Mouse (Mus musculus) liver, embryonic 16.5 days (tissue): Measurements from ENCODE around the gene Txnip. TPM values are rescaled to one million over a fixed set of nuclear protein-coding genes. Genes with fewer than 3 reads are reported as not detected.
"Not testable (repeated sequence)": the region's sequence is repeated elsewhere in the genome, so short reads cannot be mapped to it uniquely, and the experiment has no call there.

ENCODE experiments used
- ATAC-seq: fragments of 200-750 bp; cut with Nextera tagmentation; 2 replicates; pipeline ENCODE4 v1.8.0; 2017; ENCODE audit warnings: low read depth, mild to moderate bottlenecking, moderate number of reproducible peaks, moderate library complexity
- H3K27ac ChIP-seq: fragments of 300-500 bp; sonication (generic); 2 replicates; pipeline ENCODE4 v1.5.1; 2014; ENCODE audit warnings: mild to moderate bottlenecking, low read length
- H3K27me3 ChIP-seq: fragments of 300-500 bp; sonication (generic); 2 replicates; pipeline ENCODE4 v1.6.1; 2014; ENCODE audit warnings: low read depth, low read length, mixed read lengths; ENCODE audit not compliant: control insufficient read depth, insufficient read depth
- H3K36me3 ChIP-seq: fragments of 300-500 bp; sonication (generic); 2 replicates; pipeline ENCODE4 v1.6.1; 2014; ENCODE audit warnings: mild to moderate bottlenecking; ENCODE audit not compliant: control insufficient read depth, insufficient read depth
- H3K4me1 ChIP-seq: fragments of 300-500 bp; sonication (generic); 2 replicates; pipeline ENCODE4 v1.6.1; 2014; ENCODE audit warnings: low read depth, low read length, mixed read lengths; ENCODE audit not compliant: control insufficient read depth
- H3K4me2 ChIP-seq: fragments of 300-500 bp; sonication (generic); 2 replicates; pipeline ENCODE4 v1.6.1; 2014; ENCODE audit warnings: low read depth, low read length, mixed read lengths
- H3K4me3 ChIP-seq: fragments of 300-500 bp; sonication (generic); 2 replicates; pipeline ENCODE4 v1.5.1; 2014; ENCODE audit warnings: low read depth, mild to moderate bottlenecking, low read length
- H3K9ac ChIP-seq: fragments of 300-500 bp; sonication (generic); 2 replicates; pipeline ENCODE4 v1.6.1; 2014; ENCODE audit warnings: low read depth, low read length
- H3K9me3 ChIP-seq: fragments of 300-500 bp; sonication (generic); replicated peaks from 2 replicates; pipeline ENCODE4 v1.6.1; 2016; ENCODE audit warnings: low read length; ENCODE audit not compliant: control insufficient read depth
- WGBS: fragments of 180-500 bp; shearing (Covaris S2); extraction: QIAGEN DNeasy Blood & Tissue Kit; methylation state at CpG from one replicate; pipeline ENCODE4 v1.1.7; 2014; ENCODE audit not compliant: insufficient replicate concordance; 5-methylcytosine and 5-hydroxymethylcytosine counted together
- polyA plus RNA-seq: library from polyadenylated mRNA; unstranded; fragments of >200 nt; fragmentation: Nextera tagmentation; extraction: Ambion mirVana; gene quantifications from 2 replicates; pipeline ENCODE4 v1.2.1, GENCODE M21; 2015

Gene Txnip
- polyA plus RNA-seq = 49.3 and 51.2 TPM in 2 replicates

DNA sequence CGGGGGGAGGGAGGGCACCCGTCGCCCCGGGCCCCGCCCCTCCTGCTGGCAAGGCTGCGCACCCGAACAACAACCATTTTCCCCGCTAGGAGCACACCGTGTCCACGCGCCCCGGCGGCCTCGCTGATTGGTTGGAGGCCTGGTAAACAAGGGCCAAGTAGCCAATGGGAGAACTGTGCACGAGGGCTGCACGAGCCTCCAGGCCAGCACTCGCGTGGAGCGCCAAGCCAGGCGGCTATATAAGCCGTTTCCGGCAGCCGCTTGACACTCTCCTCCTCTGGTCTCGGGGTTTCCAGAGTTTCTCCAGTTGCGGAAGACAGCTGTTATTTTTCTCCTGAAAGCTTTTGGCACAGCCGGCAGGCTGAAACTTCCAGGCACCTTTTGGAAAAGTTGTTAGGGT, at the start of gene Txnip:
Gene Txnip (plus strand): TSS at position 264 of the 400 bp plus-strand sequence.
- H3K27me3 ChIP-seq = no peaks in the 10 kb centered on the region
- peak; percentile 99 for ATAC-seq
- H3K9ac ChIP-seq = peak within 1 kb of the TSS; percentile 81
- under 1% methylated on average over 26 of the region's 26 CpGs for WGBS
- H3K27ac ChIP-seq = peak within 1 kb of the TSS; percentile 78
- no peaks in the 10 kb centered on the region for H3K9me3 ChIP-seq
- peak within 1 kb of the TSS; percentile 95 for H3K4me2 ChIP-seq
- peak within 1 kb of the TSS; percentile 66 for H3K4me3 ChIP-seq
- peaks cover 21% of the 10 kb centered on the region for H3K36me3 ChIP-seq
- peaks cover 30% of the 10 kb centered on the region for H3K4me1 ChIP-seq

DNA sequence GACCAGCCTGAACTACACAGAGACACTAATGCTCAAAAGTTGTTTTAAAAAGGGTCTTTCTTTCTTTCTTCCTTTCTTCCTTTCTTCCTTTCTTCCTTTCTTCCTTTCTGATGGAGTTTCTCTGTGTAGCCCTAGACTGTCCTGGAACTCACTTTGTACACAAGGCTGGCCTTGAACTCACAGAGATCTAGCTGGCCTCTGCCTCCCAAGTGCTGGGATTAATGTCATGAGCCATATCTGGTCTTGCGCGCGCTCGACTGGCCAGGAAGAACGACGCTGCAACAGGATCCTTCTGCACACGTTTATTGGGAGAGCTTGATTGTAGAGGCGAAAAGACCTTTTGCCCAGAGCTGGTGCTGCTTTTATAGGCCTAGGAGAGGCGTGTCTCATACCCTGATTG, 49.8 kb upstream of the Txnip start:
- H3K4me2 ChIP-seq, H3K9ac ChIP-seq, H3K4me3 ChIP-seq, H3K36me3 ChIP-seq, H3K4me1 ChIP-seq, H3K9me3 ChIP-seq, ATAC-seq, H3K27me3 ChIP-seq, H3K27ac ChIP-seq: not testable (repeated sequence)
- WGBS = 74% methylated on average over 7 of the region's 9 CpGs

DNA sequence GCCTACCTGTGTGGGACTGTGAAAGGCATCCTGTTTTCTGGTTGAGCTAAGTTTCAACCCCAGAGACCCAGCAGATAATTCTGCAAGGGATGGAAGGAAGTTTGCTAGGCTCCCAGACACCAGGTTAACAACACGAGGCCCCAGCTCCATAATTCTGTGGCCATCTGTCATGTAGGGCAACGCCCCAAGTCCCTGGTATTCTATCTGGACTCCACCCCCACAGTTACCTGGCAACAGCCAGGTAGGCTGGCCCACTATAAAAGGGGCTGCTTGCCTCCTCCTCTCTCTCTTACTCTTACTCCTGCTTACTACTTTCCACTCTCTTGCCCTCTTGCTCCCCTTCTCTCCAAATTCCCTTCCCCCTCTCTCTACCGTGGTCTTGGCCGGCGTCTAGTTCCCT, 37.6 kb upstream of the Txnip start:
- no peaks in the 10 kb centered on the region; the same call in 1 of the 2 replicates for H3K4me1 ChIP-seq
- H3K36me3 ChIP-seq = no peaks in the 10 kb centered on the region
- no peak for ATAC-seq
- no peak overlapping the region for H3K27ac ChIP-seq
- no peaks in the 10 kb centered on the region for H3K9me3 ChIP-seq
- no peak overlapping the region for H3K4me2 ChIP-seq
- H3K9ac ChIP-seq = no peak overlapping the region
- H3K4me3 ChIP-seq = no peak overlapping the region
- WGBS = 49% methylated on average over 5 of the region's 5 CpGs
- H3K27me3 ChIP-seq = peaks cover 3% of the 10 kb centered on the region

DNA sequence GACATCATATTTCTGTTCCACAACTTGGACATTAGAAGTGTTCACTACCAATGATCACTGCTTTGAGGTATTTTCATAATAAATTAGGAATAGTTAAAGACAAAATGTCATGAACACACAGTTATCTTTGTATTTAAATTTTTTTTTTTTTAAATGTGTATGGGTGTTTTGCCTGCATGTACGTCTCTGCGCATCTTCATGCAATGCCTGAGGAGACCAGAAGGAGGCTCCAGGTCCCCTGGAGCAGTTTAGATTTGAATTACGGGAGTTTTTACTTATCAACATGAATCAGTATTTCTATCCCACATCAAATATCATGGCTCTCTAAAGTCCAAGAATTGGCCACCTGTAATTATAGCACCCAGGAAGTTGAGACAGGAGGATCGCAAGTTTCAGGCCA, 35.6 kb upstream of the Txnip start:
- Histone ChIP-seq H3K4me1 (peaks cover under 1% of the 10 kb centered on the region; the same call in 1 of the 2 replicates), H3K4me3 (no peak overlapping the region), H3K9me3 (no peaks in the 10 kb centered on the region), H3K27ac (no peak overlapping the region), H3K27me3 (peaks cover 22% of the 10 kb centered on the region), H3K9ac (no peak overlapping the region), H3K4me2 (no peak overlapping the region), H3K36me3 (no peaks in the 10 kb centered on the region)
- no peak for ATAC-seq
- WGBS = 52% methylated on average over 4 of the region's 4 CpGs

DNA sequence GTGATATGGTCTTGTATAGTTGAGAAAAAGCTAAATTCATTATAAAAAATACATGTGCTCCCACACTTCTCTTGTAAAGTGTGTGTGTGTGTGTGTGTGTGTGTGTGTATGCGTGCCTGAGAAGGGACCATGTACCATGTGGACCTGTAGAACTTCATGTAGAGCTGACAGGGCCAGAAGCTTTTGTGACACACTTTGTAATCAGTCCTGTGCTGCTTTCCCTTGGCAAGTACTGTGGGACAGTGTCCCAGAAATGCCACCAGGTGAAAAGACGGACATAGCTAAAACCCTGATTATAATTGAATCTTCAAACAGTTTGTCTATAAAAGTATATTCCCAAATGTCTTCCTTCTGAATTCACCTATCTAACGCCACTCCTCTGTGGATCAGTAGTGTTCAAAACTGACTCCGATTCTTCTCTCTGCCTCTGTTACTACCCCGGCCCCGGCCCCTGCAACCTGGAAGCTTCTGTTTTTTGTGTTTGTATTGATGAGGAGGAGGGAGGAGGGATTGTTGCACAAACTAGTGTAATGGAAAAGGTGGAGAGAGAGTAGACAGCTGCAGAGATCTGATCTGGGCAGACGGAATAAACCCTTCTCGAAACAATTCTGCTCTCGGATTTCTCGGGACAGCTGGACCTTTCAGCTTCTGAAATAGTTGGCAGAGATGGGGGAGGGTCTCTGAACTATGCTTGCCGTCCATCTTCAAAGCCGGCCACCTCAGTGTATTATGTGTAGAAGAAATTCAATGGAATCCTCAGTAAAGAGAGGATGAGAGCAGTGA, 33.5 kb upstream of the Txnip start:
- H3K27ac ChIP-seq = no peak overlapping the region
- H3K4me1 ChIP-seq = peaks cover 2% of the 10 kb centered on the region; the same call in 1 of the 2 replicates
- no peak for ATAC-seq
- no peak overlapping the region for H3K4me2 ChIP-seq
- H3K9me3 ChIP-seq = no peaks in the 10 kb centered on the region
- H3K27me3 ChIP-seq = peaks cover 39% of the 10 kb centered on the region
- H3K4me3 ChIP-seq = no peak overlapping the region
- H3K9ac ChIP-seq = no peak overlapping the region
- no peaks in the 10 kb centered on the region for H3K36me3 ChIP-seq
- 58% methylated on average over 12 of the region's 12 CpGs for WGBS

DNA sequence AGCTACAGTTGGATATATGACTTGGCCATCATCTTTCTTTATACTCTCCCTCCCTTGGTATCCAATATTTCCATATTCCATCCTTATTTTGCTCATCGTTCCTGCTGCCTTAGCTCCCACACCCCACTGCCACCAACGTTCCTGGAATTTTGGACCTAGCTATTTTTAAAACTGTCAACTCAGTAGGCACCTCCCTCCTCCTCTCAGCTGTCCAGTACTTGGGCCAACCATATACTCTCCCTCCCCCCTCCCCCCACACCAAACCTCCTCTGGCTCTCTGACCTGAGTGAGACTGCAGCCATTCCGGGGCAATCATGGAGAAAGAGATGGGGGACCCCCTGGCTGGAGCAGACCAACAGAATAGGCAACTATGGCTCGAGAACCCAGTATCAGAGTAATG, 32.8 kb upstream of the Txnip start, which contains the start of gene Hfe2:
Gene Hfe2 (plus strand): TSS at position 259 of the 400 bp plus-strand sequence.
- H3K4me2 ChIP-seq = peak within 1 kb of the TSS; percentile 47
- H3K4me3 ChIP-seq = peak within 1 kb of the TSS; percentile 37
- WGBS = 48% methylated on average over 4 of the region's 4 CpGs

DNA sequence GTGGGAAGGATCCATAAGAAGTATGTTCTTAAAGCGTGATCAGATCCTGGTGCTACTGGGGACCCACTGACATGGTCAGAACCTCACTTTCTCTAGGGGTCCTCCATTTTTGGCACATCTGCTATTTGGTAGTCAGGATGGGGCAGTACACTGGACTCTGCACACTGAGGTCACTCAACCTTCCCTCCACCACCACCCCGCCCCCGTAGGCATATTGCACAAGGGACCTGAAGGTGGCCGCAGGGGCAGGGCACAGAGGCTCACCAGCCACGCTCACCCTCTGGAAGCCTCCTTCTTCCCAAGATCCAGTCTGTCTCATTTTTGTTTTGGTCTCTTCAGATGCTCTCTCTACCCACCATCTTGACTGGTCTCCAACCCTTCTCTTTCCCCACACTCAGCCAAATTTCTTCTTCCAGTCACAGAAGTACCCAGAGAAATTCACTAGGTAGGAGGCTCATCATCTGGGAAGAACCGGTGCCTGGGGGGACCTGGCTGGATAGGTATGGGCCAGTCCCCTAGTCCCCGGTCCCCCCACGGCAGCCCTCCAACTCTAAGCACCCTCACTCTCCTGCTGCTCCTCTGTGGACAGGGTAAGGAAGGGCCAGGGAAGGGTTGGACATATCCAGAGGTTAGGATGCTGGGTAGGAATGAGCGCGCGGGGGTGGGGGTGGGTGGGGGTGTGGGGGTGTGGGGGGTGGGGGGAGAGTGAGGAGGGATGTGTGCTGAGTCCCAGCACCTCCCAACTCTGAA, 31.6 kb upstream of the Txnip start:
- H3K9ac ChIP-seq = 0 out of 2 replicates have a peak overlapping the region, but pooled peaks have one; percentile 20
- H3K9me3 ChIP-seq = no peaks in the 10 kb centered on the region
- peaks cover 39% of the 10 kb centered on the region for H3K27me3 ChIP-seq
- peaks cover 2% of the 10 kb centered on the region; the same call in 1 of the 2 replicates for H3K4me1 ChIP-seq
- H3K4me3 ChIP-seq = peak overlapping the region; percentile 48
- 47% methylated on average over 11 of the region's 11 CpGs for WGBS
- peak overlapping the region; percentile 49 for H3K4me2 ChIP-seq
- no peaks in the 10 kb centered on the region for H3K36me3 ChIP-seq
- H3K27ac ChIP-seq = peak overlapping the region; percentile 68
- ATAC-seq = peak; percentile 89

More for the DNA sequence above, 32.8 kb upstream of the Txnip start, which contains the start of gene Hfe2:
- Histone ChIP-seq H3K4me1 (peaks cover 2% of the 10 kb centered on the region; the same call in 1 of the 2 replicates), H3K9ac (peak within 1 kb of the TSS; percentile 16; the same call in 1 of the 2 replicates), H3K27ac (peak within 1 kb of the TSS; percentile 68), H3K9me3 (no peaks in the 10 kb centered on the region), H3K27me3 (peaks cover 39% of the 10 kb centered on the region), H3K36me3 (no peaks in the 10 kb centered on the region)
- peak; percentile 56 for ATAC-seq

DNA sequence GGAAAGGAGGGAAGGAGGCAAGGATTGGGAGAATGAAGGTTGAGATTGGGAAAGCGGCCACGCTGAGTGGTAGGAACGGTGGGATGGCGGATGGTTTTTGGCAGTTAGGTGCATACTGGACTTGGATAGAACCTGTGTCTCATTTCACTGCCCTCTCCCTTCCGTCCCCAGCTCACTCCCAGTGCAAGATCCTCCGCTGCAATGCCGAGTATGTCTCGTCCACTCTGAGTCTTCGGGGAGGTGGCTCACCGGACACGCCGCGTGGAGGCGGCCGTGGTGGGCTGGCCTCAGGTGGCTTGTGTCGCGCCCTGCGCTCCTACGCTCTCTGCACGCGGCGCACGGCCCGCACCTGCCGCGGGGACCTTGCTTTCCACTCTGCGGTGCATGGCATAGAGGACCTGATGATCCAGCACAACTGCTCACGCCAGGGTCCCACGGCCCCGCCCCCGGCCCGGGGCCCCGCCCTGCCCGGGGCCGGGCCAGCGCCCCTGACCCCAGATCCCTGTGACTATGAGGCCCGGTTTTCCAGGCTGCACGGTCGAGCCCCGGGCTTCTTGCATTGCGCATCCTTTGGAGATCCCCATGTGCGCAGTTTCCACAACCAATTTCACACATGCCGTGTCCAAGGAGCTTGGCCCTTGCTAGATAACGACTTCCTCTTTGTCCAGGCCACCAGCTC, 30.8 kb upstream of the Txnip start:
- Histone ChIP-seq H3K27ac (no peak overlapping the region), H3K4me1 (peaks cover 2% of the 10 kb centered on the region; the same call in 1 of the 2 replicates), H3K4me2 (peak overlapping the region; percentile 49), H3K9ac (peak overlapping the region; percentile 25; the same call in 1 of the 2 replicates), H3K4me3 (peak overlapping the region; percentile 48), H3K9me3 (no peaks in the 10 kb centered on the region), H3K36me3 (no peaks in the 10 kb centered on the region), H3K27me3 (peaks cover 39% of the 10 kb centered on the region)
- ATAC-seq = peak; percentile 40; the same call in 1 of the 2 replicates
- WGBS = 5% methylated on average over 44 of the region's 44 CpGs
